ENCODE assay signal across 20 mouse cellular contexts in the genomic region with DNA sequence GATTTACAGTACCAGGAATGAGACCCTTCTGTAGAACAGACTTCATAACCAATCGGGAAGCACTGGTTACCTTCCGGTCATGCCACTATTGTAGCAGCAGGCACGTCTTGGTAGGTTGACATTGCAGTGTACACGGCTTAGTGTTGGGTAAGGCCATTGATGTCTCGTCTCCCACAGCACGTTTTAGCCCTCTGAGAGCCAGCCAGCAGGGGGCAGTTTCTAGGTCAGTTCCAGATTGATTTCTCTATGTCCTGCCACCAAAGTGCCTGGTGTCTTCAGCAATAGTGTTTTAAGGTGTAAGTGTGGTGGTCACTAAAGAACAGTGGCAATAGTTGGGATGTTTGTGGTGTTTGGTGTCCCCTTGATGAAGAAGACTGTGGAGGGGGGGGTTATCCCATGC. TPM values are rescaled to one million over a fixed set of nuclear protein-coding genes. Genes with fewer than 3 reads are reported as not detected.
DNase-seq lines count a peak whose midpoint lies in the region; ATAC-seq and TF ChIP-seq lines count a peak whose summit lies in the region.
"Had no signal": no experiment of that assay in that cellular context is flagged by ENCODE, and none has a peak within 500 bp of the region (broad histone marks: within the 10 kb centered on the region; RNA-seq: fewer than 3 reads in every experiment).

No protein-coding gene starts in this region.

- no peaks in the 10 kb centered on the region for H3K4me1 ChIP-seq in liver, adult 2 months (ENCODE audit: control insufficient read depth, insufficient read depth, low read length)
- H3K4me1 ChIP-seq in liver, embryonic 11.5 days (replicated peaks; ENCODE audit: control insufficient read depth, insufficient read depth, low read length) = no peaks in the 10 kb centered on the region
- no peaks in the 10 kb centered on the region for H3K4me1 ChIP-seq in MEL (ENCODE audit: control insufficient read depth in 1 of 2, insufficient read depth in 2 of 2, low read length in 2 of 2)
- no peaks in the 10 kb centered on the region for H3K4me1 ChIP-seq in forebrain, embryonic 15.5 days
- H3K4me1 ChIP-seq: embryonic facial prominence, embryonic 15.5 days; heart, embryonic 13.5 days; hindbrain, embryonic 12.5 days had no signal

- no peak for TF ChIP-seq RAD21 in MEL (IDR thresholded peaks at IDR 0.05; ENCODE audit: low read depth, low read length)

- H3K4me3 ChIP-seq in liver, adult 2 months (ENCODE audit: insufficient read depth, low read depth, low read length) = no peak overlapping the region
- H3K4me3 ChIP-seq in liver, embryonic 11.5 days (ENCODE audit: low read depth, low read length) = no peak overlapping the region
- H3K4me3 ChIP-seq in MEL (ENCODE audit: control insufficient read depth in 1 of 2, insufficient read depth in 1 of 2, low read depth in 2 of 2, low read length in 2 of 2) = no peak overlapping the region
- no peak overlapping the region for H3K4me3 ChIP-seq in forebrain, embryonic 15.5 days
- H3K4me3 ChIP-seq: embryonic facial prominence, embryonic 15.5 days; erythroblast, embryonic 14.5 days; heart, embryonic 13.5 days; hindbrain, embryonic 12.5 days had no signal

- no peaks in the 10 kb centered on the region for H3K36me3 ChIP-seq in liver, adult 2 months (ENCODE audit: control insufficient read depth, insufficient read depth, low read length)
- H3K36me3 ChIP-seq in liver, embryonic 11.5 days (ENCODE audit: control insufficient read depth, insufficient read depth, low read length) = no peaks in the 10 kb centered on the region
- H3K36me3 ChIP-seq in MEL (ENCODE audit: control insufficient read depth in 1 of 2, insufficient read depth in 2 of 2, low read length in 2 of 2) = no peaks in the 10 kb centered on the region
- H3K36me3 ChIP-seq in forebrain, embryonic 15.5 days = no peaks in the 10 kb centered on the region
- H3K36me3 ChIP-seq: embryonic facial prominence, embryonic 15.5 days; heart, embryonic 13.5 days; hindbrain, embryonic 12.5 days had no signal

- H3K79me2 ChIP-seq in liver, adult 2 months (ENCODE audit: control insufficient read depth, insufficient read depth, low read length) = no peaks in the 10 kb centered on the region
- no peaks in the 10 kb centered on the region for H3K79me2 ChIP-seq in MEL (ENCODE audit: control insufficient read depth, insufficient read depth, low read length, poor library complexity)

- no peak for ATAC-seq in CD4-positive, CD25-positive, alpha-beta regulatory T cell, adult 4 months
- no peak for ATAC-seq in liver, embryonic 11.5 days (replicated peaks; ENCODE audit: low FRiP score)
- no peak for ATAC-seq in forebrain, embryonic 15.5 days (replicated peaks)
- ATAC-seq: forebrain, embryonic 16.5 days; hindbrain, embryonic 16.5 days had no signal

- peak; percentile 25 for DNase-seq in CD4-positive, CD25-positive, alpha-beta regulatory T cell, adult 2 months (ENCODE audit: low read depth, low spot score)
- no peak for DNase-seq in liver, adult 2 months (ENCODE audit: extremely low read depth, low read depth, low spot score)
- no peak for DNase-seq in liver, embryonic 11.5 days (ENCODE audit: low spot score)
- DNase-seq in 416B (ENCODE audit: low read depth) = peak; percentile 27
- DNase-seq in MEL (ENCODE audit: low read depth, low spot score) = no peak
- no peak for DNase-seq in layer of hippocampus, postnatal 25 days (ENCODE audit: extremely low spot score in 1 of 2, low spot score in 1 of 2)
- DNase-seq: adrenal gland, adult 2 months; adrenal gland, postnatal 25 days; cerebellum, adult 18-20 months; cerebellum, adult 9-11 months; gastrocnemius, postnatal 25 days; heart, postnatal 4 days had no signal

- H3K27me3 ChIP-seq in liver, adult 2 months (ENCODE audit: control insufficient read depth, insufficient read depth, low read length) = no peaks in the 10 kb centered on the region
- H3K27me3 ChIP-seq in liver, embryonic 11.5 days (replicated peaks; ENCODE audit: control insufficient read depth, insufficient read depth, low read length) = no peaks in the 10 kb centered on the region
- H3K27me3 ChIP-seq in MEL (ENCODE audit: control insufficient read depth in 1 of 2, insufficient read depth in 2 of 2, low read length in 2 of 2) = no peaks in the 10 kb centered on the region
- no peaks in the 10 kb centered on the region for H3K27me3 ChIP-seq in forebrain, embryonic 15.5 days
- H3K27me3 ChIP-seq: embryonic facial prominence, embryonic 15.5 days; heart, embryonic 13.5 days; hindbrain, embryonic 12.5 days had no signal

- no peak for TF ChIP-seq POLR2A in liver, adult 2 months (IDR thresholded peaks at IDR 0.05; ENCODE audit: extremely low read depth, insufficient read depth, low read length)
- no peak for TF ChIP-seq POLR2A in MEL (IDR thresholded peaks at IDR 0.05; ENCODE audit: control insufficient read depth in 1 of 2, insufficient read depth in 1 of 2, low read depth in 1 of 2, low read length in 2 of 2, poor library complexity in 1 of 2)

- TF ChIP-seq EP300 in MEL (IDR thresholded peaks at IDR 0.05; ENCODE audit: low read depth in 1 of 2, low read length in 2 of 2) = no peak

- TF ChIP-seq CTCF in liver, adult 2 months (IDR thresholded peaks at IDR 0.05; ENCODE audit: low read depth, low read length) = peak; percentile 13; the same call in 1 of the 2 replicates
- no peak for TF ChIP-seq CTCF in MEL (IDR thresholded peaks at IDR 0.05 in 2 of 3, conservative IDR thresholded peaks at IDR 0.05 in 1 of 3; ENCODE audit: control insufficient read depth in 1 of 3, insufficient read depth in 1 of 3, low read depth in 2 of 3, low read length in 3 of 3, poor library complexity in 1 of 3, severe bottlenecking in 1 of 3)

- no peaks in the 10 kb centered on the region for H3K9me3 ChIP-seq in liver, embryonic 11.5 days (ENCODE audit: control insufficient read depth, low read length)
- no peaks in the 10 kb centered on the region for H3K9me3 ChIP-seq in MEL (replicated peaks; ENCODE audit: insufficient read depth, low read length)
- no peaks in the 10 kb centered on the region for H3K9me3 ChIP-seq in forebrain, embryonic 15.5 days
- H3K9me3 ChIP-seq: embryonic facial prominence, embryonic 15.5 days; heart, embryonic 13.5 days; hindbrain, embryonic 12.5 days had no signal

- no peak overlapping the region for H3K4me2 ChIP-seq in liver, embryonic 11.5 days
- no peak overlapping the region for H3K4me2 ChIP-seq in forebrain, embryonic 15.5 days (replicated peaks)
- H3K4me2 ChIP-seq: embryonic facial prominence, embryonic 15.5 days; heart, embryonic 13.5 days; hindbrain, embryonic 12.5 days had no signal

- H3K27ac ChIP-seq in liver, adult 2 months (replicated peaks; ENCODE audit: insufficient read depth, low read depth, low read length) = no peak overlapping the region
- no peak overlapping the region for H3K27ac ChIP-seq in liver, embryonic 11.5 days (ENCODE audit: low read depth, low read length)
- no peak overlapping the region for H3K27ac ChIP-seq in MEL (ENCODE audit: control insufficient read depth, low read depth, low read length)
- H3K27ac ChIP-seq in forebrain, embryonic 15.5 days (replicated peaks) = no peak overlapping the region
- H3K27ac ChIP-seq: embryonic facial prominence, embryonic 15.5 days; heart, embryonic 13.5 days; hindbrain, embryonic 12.5 days had no signal

- H3K9ac ChIP-seq in liver, adult 2 months (ENCODE audit: low read depth, low read length) = no peak overlapping the region
- H3K9ac ChIP-seq in liver, embryonic 11.5 days (ENCODE audit: low read depth, low read length) = no peak overlapping the region
- no peak overlapping the region for H3K9ac ChIP-seq in MEL (ENCODE audit: control insufficient read depth, low read depth, low read length, poor library complexity, severe bottlenecking)
- no peak overlapping the region for H3K9ac ChIP-seq in forebrain, embryonic 15.5 days (replicated peaks)
- H3K9ac ChIP-seq: embryonic facial prominence, embryonic 15.5 days; heart, embryonic 13.5 days; hindbrain, embryonic 12.5 days had no signal

- 84% methylated on average over 6 of the region's 6 CpGs for WGBS in liver, adult 2 months
- 79% methylated on average over 6 of the region's 6 CpGs for WGBS in liver, embryonic 11.5 days
- WGBS in forebrain, embryonic 15.5 days = 84% methylated on average over 6 of the region's 6 CpGs

TF ChIP-seq in MEL, 35 proteins besides CTCF, POLR2A, EP300 and RAD21:
- TF ChIP-seq POLR2AphosphoS2 (IDR thresholded peaks at IDR 0.05; ENCODE audit: low read length) (no peak), SMC3 (IDR thresholded peaks at IDR 0.05; ENCODE audit: low read depth, low read length) (0 out of 2 replicates have a peak, but pooled peaks have one; percentile 13), POLR2AphosphoS5 (IDR thresholded peaks at IDR 0.05; ENCODE audit: borderline replicate concordance, low read depth, low read length) (no peak)

RNA-seq across cellular contexts. Expression of gene Mpp6, which starts 43.9 kb away (rescaled TPM):
- polyA plus RNA-seq in CD4-positive, CD25-positive, alpha-beta regulatory T cell, adult 4 months (2017; shearing (Covaris generic)) = 1 to 10 TPM; 9.4 to 9.9 TPM
- 68.2 and 68.3 TPM in 2 replicates for total RNA-seq in liver, adult 2 months (2014; rRNA removed)
- 17.2 and 17.9 TPM in 2 replicates for polyA plus RNA-seq in liver, adult 2 months (2012; rRNA removed)
- polyA plus RNA-seq in liver, embryonic 11.5 days (2014; fragmentation: Nextera tagmentation; extraction: Ambion mirVana) = 78.1 and 79.0 TPM in 2 replicates
- total RNA-seq in MEL (2012; rRNA removed) = 68.1 and 79.5 TPM in 2 replicates
- polyA plus RNA-seq in MEL (2012; ENCODE audit: insufficient read depth in 1 of 2, insufficient read length in 2 of 2, low read depth in 1 of 2, low replicate concordance in 2 of 2, missing spikeins in 1 of 2) = 10 to 100 TPM in 1 of 2 experiments, not detected in 1; 74.8 TPM
- total RNA-seq in layer of hippocampus, postnatal 25 days (2021) = 100 to 1,000 TPM; 110 to 112 TPM
- 74.5 and 76.8 TPM in 2 replicates for polyA plus RNA-seq in forebrain, embryonic 15.5 days (2015; fragmentation: Nextera tagmentation; extraction: Ambion mirVana)

Comparison
In these comparisons a context has a peak if more than half of its experiments do, and no peak if none do; other contexts are left out.
1. DNase-seq: peak in CD4-positive, CD25-positive, alpha-beta regulatory T cell, adult 2 months (single experiment) and 416B (single experiment); none in liver, adult 2 months (single experiment), liver, embryonic 11.5 days (single experiment), MEL (single experiment) and layer of hippocampus, postnatal 25 days (0 of 2).